ENCODE assay signal across 22 mouse cellular contexts in the genomic region with DNA sequence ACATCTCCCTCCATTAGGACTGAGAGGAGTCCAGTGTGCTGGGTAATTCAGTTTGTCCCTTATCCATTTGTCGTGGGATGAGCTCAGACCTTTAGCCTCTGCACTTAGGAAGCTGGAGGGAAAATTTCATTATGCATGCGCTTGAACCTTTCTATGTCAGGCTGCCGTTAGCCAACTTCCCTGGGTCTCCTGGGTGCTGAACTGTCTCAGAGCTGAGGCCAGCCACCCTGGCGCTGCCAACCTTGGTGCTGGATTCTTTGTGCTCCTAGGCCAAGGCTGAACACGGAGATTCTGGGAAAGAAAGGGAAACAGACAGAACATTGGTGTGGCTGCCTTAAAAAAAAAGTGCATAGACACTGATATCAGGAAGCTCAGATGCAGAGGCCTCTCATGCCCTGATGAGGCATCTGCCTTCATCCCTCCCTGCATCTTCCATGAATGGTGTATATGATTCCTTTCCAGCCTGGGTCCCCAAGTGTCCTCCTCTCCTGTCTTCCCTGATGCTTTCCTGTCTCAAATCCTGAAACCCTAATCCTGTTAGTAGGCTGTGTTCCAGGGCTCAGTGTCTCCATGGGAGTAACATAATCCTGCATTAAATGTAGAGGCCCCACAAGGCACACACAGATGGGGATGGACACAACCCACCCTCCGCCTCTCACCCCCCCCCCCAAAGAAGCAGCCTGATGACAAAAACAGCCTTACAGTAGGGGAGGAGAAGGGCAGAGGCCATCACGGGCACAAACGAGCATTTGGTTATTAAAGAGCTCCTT. TPM values are rescaled to one million over a fixed set of nuclear protein-coding genes. Genes with fewer than 3 reads are reported as not detected.
DNase-seq lines count a peak whose midpoint lies in the region; ATAC-seq and TF ChIP-seq lines count a peak whose summit lies in the region.
"Had no signal": no experiment of that assay in that cellular context is flagged by ENCODE, and none has a peak within 500 bp of the region (broad histone marks: within the 10 kb centered on the region; RNA-seq: fewer than 3 reads in every experiment).

No protein-coding gene starts in this region.

- no peaks in the 10 kb centered on the region for H3K36me3 ChIP-seq in heart, embryonic 12.5 days
- H3K36me3 ChIP-seq in midbrain, embryonic 10.5 days, result no peaks in the 10 kb centered on the region
- H3K36me3 ChIP-seq in midbrain, postnatal 0 days (ENCODE audit: insufficient read depth, low read length), result peaks cover 3% of the 10 kb centered on the region; the same call in 1 of the 2 replicates
- peaks cover 30% of the 10 kb centered on the region for H3K36me3 ChIP-seq in embryonic facial prominence, embryonic 10.5 days (replicated peaks)
- peaks cover 7% of the 10 kb centered on the region; the same call in 1 of the 2 replicates for H3K36me3 ChIP-seq in midbrain, embryonic 13.5 days
- H3K36me3 ChIP-seq: liver, embryonic 13.5 days had no signal

- no peaks in the 10 kb centered on the region for H3K9me3 ChIP-seq in heart, embryonic 12.5 days (replicated peaks)
- no peaks in the 10 kb centered on the region for H3K9me3 ChIP-seq in midbrain, embryonic 10.5 days (replicated peaks)
- H3K9me3 ChIP-seq in midbrain, postnatal 0 days (ENCODE audit: low read length), result no peaks in the 10 kb centered on the region
- H3K9me3 ChIP-seq in embryonic facial prominence, embryonic 10.5 days, result no peaks in the 10 kb centered on the region
- no peaks in the 10 kb centered on the region for H3K9me3 ChIP-seq in midbrain, embryonic 13.5 days
- H3K9me3 ChIP-seq: embryonic facial prominence, embryonic 12.5 days; heart, embryonic 10.5 days; limb, embryonic 13.5 days; liver, embryonic 13.5 days had no signal

- TF ChIP-seq CTCF in midbrain, postnatal 0 days (IDR thresholded peaks at IDR 0.05), result no peak

- no peak for ATAC-seq in heart, embryonic 12.5 days (ENCODE audit: insufficient number of reproducible peaks, low FRiP score)
- no peak for ATAC-seq in midbrain, postnatal 0 days (ENCODE audit: low FRiP score)
- peak; percentile 38; the same call in 1 of the 2 replicates for ATAC-seq in midbrain, embryonic 13.5 days
- ATAC-seq: forebrain, embryonic 14.5 days had no signal

- H3K27me3 ChIP-seq in heart, embryonic 12.5 days (replicated peaks), result no peaks in the 10 kb centered on the region
- peaks cover 81% of the 10 kb centered on the region for H3K27me3 ChIP-seq in midbrain, embryonic 10.5 days (ENCODE audit: low read depth, poor library complexity, severe bottlenecking)
- H3K27me3 ChIP-seq in midbrain, postnatal 0 days (ENCODE audit: insufficient read depth, low read length), result no peaks in the 10 kb centered on the region
- H3K27me3 ChIP-seq in embryonic facial prominence, embryonic 10.5 days (replicated peaks; ENCODE audit: low read depth, poor library complexity, severe bottlenecking), result peaks cover 26% of the 10 kb centered on the region
- peaks cover 34% of the 10 kb centered on the region for H3K27me3 ChIP-seq in midbrain, embryonic 13.5 days
- H3K27me3 ChIP-seq: CH12.LX; limb, embryonic 13.5 days; liver, embryonic 13.5 days had no signal

- H3K27ac ChIP-seq in heart, embryonic 12.5 days (ENCODE audit: poor library complexity, severe bottlenecking), result no peak overlapping the region
- H3K27ac ChIP-seq in midbrain, embryonic 10.5 days (replicated peaks), result 0 out of 2 replicates have a peak overlapping the region, but pooled peaks have one; percentile 46
- no peak overlapping the region for H3K27ac ChIP-seq in midbrain, postnatal 0 days (ENCODE audit: low read depth, low read length)
- peak overlapping the region; percentile 30 for H3K27ac ChIP-seq in embryonic facial prominence, embryonic 10.5 days (replicated peaks)
- H3K27ac ChIP-seq in midbrain, embryonic 13.5 days, result peak overlapping the region; percentile 7; the same call in 1 of the 2 replicates
- H3K27ac ChIP-seq: embryonic facial prominence, embryonic 12.5 days; heart, embryonic 10.5 days; limb, embryonic 13.5 days; liver, embryonic 13.5 days had no signal

- peak; percentile 83 for DNase-seq in heart, adult 11 months
- DNase-seq in midbrain, embryonic 10.5 days (ENCODE audit: low spot score), result no peak
- no peak for DNase-seq in midbrain, postnatal 0 days (ENCODE audit: low spot score)
- DNase-seq in embryonic facial prominence, embryonic 10.5 days (ENCODE audit: low spot score), result no peak
- DNase-seq in gastrocnemius, postnatal 25 days, result no peak
- DNase-seq in cerebellum, postnatal 36 days, result no peak
- DNase-seq: cerebellum, adult 2 months; heart, postnatal 10 days; kidney, adult 11 months; kidney, postnatal 4 days; liver, embryonic 13.5 days; lung, embryonic 14.5 days; lung, postnatal 4 days; thymus, postnatal 14 days had no signal

- H3K9ac ChIP-seq in heart, embryonic 12.5 days, result no peak overlapping the region
- H3K9ac ChIP-seq in midbrain, postnatal 0 days (replicated peaks; ENCODE audit: low read length, poor library complexity, severe bottlenecking), result no peak overlapping the region
- no peak overlapping the region for H3K9ac ChIP-seq in midbrain, embryonic 13.5 days (replicated peaks)
- H3K9ac ChIP-seq: embryonic facial prominence, embryonic 12.5 days; limb, embryonic 13.5 days; liver, embryonic 13.5 days; lung, embryonic 14.5 days had no signal

- no peak overlapping the region for H3K4me3 ChIP-seq in heart, embryonic 12.5 days
- H3K4me3 ChIP-seq in midbrain, embryonic 10.5 days, result no peak overlapping the region
- no peak overlapping the region for H3K4me3 ChIP-seq in midbrain, postnatal 0 days (ENCODE audit: low read depth, low read length)
- H3K4me3 ChIP-seq in embryonic facial prominence, embryonic 10.5 days, result no peak overlapping the region
- no peak overlapping the region for H3K4me3 ChIP-seq in midbrain, embryonic 13.5 days (replicated peaks)
- H3K4me3 ChIP-seq: embryonic facial prominence, embryonic 12.5 days; heart, embryonic 10.5 days; limb, embryonic 13.5 days; liver, embryonic 13.5 days had no signal

- 71% methylated on average over 8 of the region's 8 CpGs for WGBS in heart, embryonic 12.5 days
- WGBS in midbrain, embryonic 10.5 days, result 41% methylated on average over 8 of the region's 8 CpGs
- 26% methylated on average over 8 of the region's 8 CpGs for WGBS in midbrain, postnatal 0 days
- 61% methylated on average over 8 of the region's 8 CpGs for WGBS in embryonic facial prominence, embryonic 10.5 days
- 30% methylated on average over 8 of the region's 8 CpGs for WGBS in midbrain, embryonic 13.5 days

- H3K4me2 ChIP-seq in heart, embryonic 12.5 days, result no peak overlapping the region
- no peak overlapping the region for H3K4me2 ChIP-seq in midbrain, postnatal 0 days (ENCODE audit: low read depth, low read length, poor library complexity, severe bottlenecking)
- no peak overlapping the region for H3K4me2 ChIP-seq in midbrain, embryonic 13.5 days (replicated peaks)
- H3K4me2 ChIP-seq: embryonic facial prominence, embryonic 12.5 days; limb, embryonic 13.5 days; liver, embryonic 13.5 days; lung, embryonic 14.5 days had no signal

- peaks cover 18% of the 10 kb centered on the region for H3K4me1 ChIP-seq in heart, embryonic 12.5 days (replicated peaks)
- peaks cover 53% of the 10 kb centered on the region for H3K4me1 ChIP-seq in midbrain, embryonic 10.5 days
- H3K4me1 ChIP-seq in midbrain, postnatal 0 days (ENCODE audit: insufficient read depth, low read length), result peaks cover 8% of the 10 kb centered on the region; the same call in 1 of the 2 replicates
- peaks cover 41% of the 10 kb centered on the region for H3K4me1 ChIP-seq in embryonic facial prominence, embryonic 10.5 days
- peaks cover 55% of the 10 kb centered on the region for H3K4me1 ChIP-seq in midbrain, embryonic 13.5 days (replicated peaks)
- H3K4me1 ChIP-seq: liver, embryonic 13.5 days had no signal

RNA-seq across cellular contexts. Expression of gene Nrp2, which starts 51.2 kb away (rescaled TPM):
- 6.0 and 6.2 TPM in 2 replicates for polyA plus RNA-seq in heart, embryonic 12.5 days (2016; fragmentation: Nextera tagmentation; extraction: Ambion mirVana)
- 10.7 and 13.2 TPM in 2 replicates for polyA plus RNA-seq in midbrain, embryonic 10.5 days (2016; fragmentation: Nextera tagmentation; extraction: Ambion mirVana)
- 56.7 and 60.1 TPM in 2 replicates for total RNA-seq in midbrain, postnatal 0 days (2014; rRNA removed)
- polyA plus RNA-seq in midbrain, postnatal 0 days (2015; fragmentation: Nextera tagmentation; extraction: Ambion mirVana), result 14.0 and 17.1 TPM in 2 replicates
- polyA plus RNA-seq in embryonic facial prominence, embryonic 10.5 days (2016; fragmentation: Nextera tagmentation; extraction: Ambion mirVana), result 20.5 and 21.4 TPM in 2 replicates
- 15.9 and 18.7 TPM in 2 replicates for polyA plus RNA-seq in midbrain, embryonic 13.5 days (2015; fragmentation: Nextera tagmentation; extraction: Ambion mirVana)
- total RNA-seq in gastrocnemius, postnatal 25 days (2021), result 1 to 10 TPM; 4.5 to 6.0 TPM
- total RNA-seq: MEL had no signal

Comparison
In these comparisons a context has a peak if more than half of its experiments do, and no peak if none do; other contexts are left out.
1. H3K27ac ChIP-seq: peak in midbrain, embryonic 10.5 days (single experiment), embryonic facial prominence, embryonic 10.5 days (single experiment) and midbrain, embryonic 13.5 days (single experiment); none in heart, embryonic 12.5 days (single experiment) and midbrain, postnatal 0 days (single experiment).